Mouse (Mus musculus): ENCODE results near the gene Pla2g3. TPM values are rescaled to one million over a fixed set of nuclear protein-coding genes. Genes with fewer than 3 reads are reported as not detected.

Pla2g3 gene
- polyA plus RNA-seq, 1 experiment from 2014 or later: 2.2 TPM

DNA sequence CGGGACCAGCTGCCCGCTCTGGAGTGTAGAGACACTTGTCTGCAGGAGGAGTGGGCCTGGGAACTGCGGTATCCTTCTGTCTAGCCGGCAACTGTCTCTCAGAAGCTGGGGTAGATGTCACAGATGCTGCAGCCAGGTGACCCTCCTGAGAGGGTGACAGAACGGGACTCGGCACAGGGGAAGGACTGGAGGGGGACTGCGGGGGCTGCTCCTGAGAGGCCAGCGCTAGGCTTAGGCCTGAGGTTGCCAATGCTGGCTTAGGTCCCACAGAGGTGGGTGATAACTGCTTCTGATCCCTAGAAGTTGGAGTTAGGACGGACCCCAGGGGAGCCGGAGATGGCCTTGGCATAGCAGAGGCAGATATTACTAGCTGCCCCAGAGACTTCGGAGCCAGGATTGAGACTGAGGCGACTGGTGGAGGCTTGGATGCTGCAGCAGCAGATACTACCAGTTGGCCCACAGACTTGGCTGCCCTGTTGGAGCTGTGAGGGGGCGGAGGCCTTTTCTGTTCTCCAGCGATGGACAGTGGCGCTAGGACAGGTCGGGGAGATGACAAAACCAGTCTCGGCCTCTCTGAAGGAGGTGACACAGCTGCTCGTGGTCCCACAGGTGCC, 14.5 kb downstream of the Pla2g3 start:
- no peak overlapping the region for H3K4me3 ChIP-seq (ENCODE audit: low read depth, low read length)
- 88% methylated on average over 18 of the region's 18 CpGs for WGBS

DNA sequence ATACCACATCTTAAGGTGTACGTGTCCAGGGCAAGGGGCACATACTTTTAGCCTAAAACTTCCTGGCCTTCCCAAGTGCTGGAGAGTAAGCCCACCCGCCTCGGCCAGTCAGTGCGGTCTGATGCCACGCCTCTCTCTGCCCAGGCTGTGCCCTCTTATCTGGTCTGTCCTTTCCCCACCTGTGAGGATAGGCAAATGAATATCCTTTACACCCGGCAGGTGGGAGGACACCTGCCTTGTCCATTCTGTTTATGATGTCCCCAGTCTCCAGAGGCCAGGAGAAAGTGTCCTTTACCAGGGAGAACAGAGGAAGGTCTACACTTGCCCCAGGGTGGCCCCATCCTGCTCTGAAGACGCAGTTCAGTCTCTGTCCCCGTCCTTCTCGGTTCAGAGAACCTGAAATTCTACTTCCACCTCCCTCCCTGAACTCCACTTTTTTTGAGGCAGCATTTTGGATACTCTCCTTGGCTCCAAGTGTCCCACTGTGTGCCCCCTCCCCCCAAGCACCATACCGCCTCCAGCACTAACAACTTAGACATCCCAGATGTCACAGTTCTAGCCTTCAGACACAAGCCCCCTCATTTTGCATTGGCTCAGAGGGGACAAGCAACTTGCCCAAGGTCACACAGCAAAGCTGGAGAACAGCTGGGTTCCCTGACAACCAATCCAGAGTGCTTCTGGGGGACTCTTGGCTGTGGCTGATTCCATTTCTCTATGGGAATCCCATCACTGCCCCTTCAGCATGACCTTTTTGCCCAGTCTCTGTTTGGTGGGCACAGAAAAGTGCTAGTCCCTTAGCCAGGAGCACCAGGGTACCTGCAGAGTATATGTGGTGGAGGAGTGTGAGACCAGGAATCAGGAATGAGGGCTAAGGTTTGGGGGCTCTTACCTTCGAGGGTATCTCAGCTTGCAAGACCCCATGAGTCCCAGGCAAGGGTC, 15.9 kb downstream of the Pla2g3 start:
- Histone ChIP-seq H3K27ac (ENCODE audit: low read depth, low read length) (no peak overlapping the region), H3K27me3 (ENCODE audit: control insufficient read depth, insufficient read depth, low read length) (no peaks in the 10 kb centered on the region)
- WGBS: 71% methylated on average over 11 of the region's 11 CpGs

More for the DNA sequence above, 14.5 kb downstream of the Pla2g3 start:
- Histone ChIP-seq H3K4me2 (ENCODE audit: low read depth, low read length) (no peak overlapping the region), H3K36me3 (ENCODE audit: control insufficient read depth, insufficient read depth, low read length) (no peaks in the 10 kb centered on the region), H3K27me3 (ENCODE audit: control insufficient read depth, insufficient read depth, low read length) (no peaks in the 10 kb centered on the region), H3K27ac (ENCODE audit: low read depth, low read length) (no peak overlapping the region), H3K9ac (replicated peaks; ENCODE audit: low read depth, low read length) (no peak overlapping the region), H3K4me1 (ENCODE audit: control insufficient read depth, insufficient read depth, low read length) (no peaks in the 10 kb centered on the region), H3K9me3 (ENCODE audit: control insufficient read depth, low read length) (no peaks in the 10 kb centered on the region)
- ATAC-seq (ENCODE audit: low read depth): no peak

DNA sequence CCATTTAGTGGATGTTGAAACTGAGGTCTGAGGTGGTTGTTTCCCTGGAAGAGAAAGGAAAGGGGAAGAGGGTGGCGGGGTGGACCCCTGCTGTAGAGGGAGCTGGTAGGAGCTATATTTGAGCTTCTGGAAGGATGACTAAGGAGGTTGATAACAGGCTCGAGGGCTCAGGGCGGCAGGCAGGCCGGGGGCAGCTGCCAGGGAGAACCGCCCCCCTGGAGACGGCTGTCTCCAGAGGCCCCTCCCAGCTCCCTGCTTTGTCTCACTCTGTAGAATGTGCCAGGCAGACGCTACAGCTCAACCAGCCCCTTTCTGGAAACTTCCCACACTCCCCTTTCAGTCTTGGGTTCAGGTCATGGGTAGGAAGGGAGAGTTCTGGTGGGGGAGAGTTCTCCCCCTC, 20.1 kb downstream of the Pla2g3 start:
- no peaks in the 10 kb centered on the region for H3K36me3 ChIP-seq (ENCODE audit: control insufficient read depth, insufficient read depth, low read length)
- no peak overlapping the region for H3K4me2 ChIP-seq (ENCODE audit: low read depth, low read length)
- WGBS: 59% methylated on average over 7 of the region's 7 CpGs
- no peaks in the 10 kb centered on the region for H3K27me3 ChIP-seq (ENCODE audit: control insufficient read depth, insufficient read depth, low read length)
- no peak overlapping the region for H3K4me3 ChIP-seq (ENCODE audit: low read depth, low read length)
- no peaks in the 10 kb centered on the region for H3K9me3 ChIP-seq (ENCODE audit: control insufficient read depth, low read length)
- no peak overlapping the region for H3K27ac ChIP-seq (ENCODE audit: low read depth, low read length)
- H3K4me1 ChIP-seq (ENCODE audit: control insufficient read depth, insufficient read depth, low read length): no peaks in the 10 kb centered on the region
- ATAC-seq (ENCODE audit: low read depth): no peak
- no peak overlapping the region for H3K9ac ChIP-seq (replicated peaks; ENCODE audit: low read depth, low read length)

More for the DNA sequence above, 15.9 kb downstream of the Pla2g3 start:
- Histone ChIP-seq H3K4me1 (ENCODE audit: control insufficient read depth, insufficient read depth, low read length) (no peaks in the 10 kb centered on the region), H3K9ac (replicated peaks; ENCODE audit: low read depth, low read length) (0 out of 2 replicates have a peak overlapping the region, but pooled peaks have one; percentile 46), H3K36me3 (ENCODE audit: control insufficient read depth, insufficient read depth, low read length) (no peaks in the 10 kb centered on the region), H3K4me2 (ENCODE audit: low read depth, low read length) (peak overlapping the region; percentile 32), H3K9me3 (ENCODE audit: control insufficient read depth, low read length) (no peaks in the 10 kb centered on the region), H3K4me3 (ENCODE audit: low read depth, low read length) (peak overlapping the region; percentile 25)
- ATAC-seq (ENCODE audit: low read depth): no peak

DNA sequence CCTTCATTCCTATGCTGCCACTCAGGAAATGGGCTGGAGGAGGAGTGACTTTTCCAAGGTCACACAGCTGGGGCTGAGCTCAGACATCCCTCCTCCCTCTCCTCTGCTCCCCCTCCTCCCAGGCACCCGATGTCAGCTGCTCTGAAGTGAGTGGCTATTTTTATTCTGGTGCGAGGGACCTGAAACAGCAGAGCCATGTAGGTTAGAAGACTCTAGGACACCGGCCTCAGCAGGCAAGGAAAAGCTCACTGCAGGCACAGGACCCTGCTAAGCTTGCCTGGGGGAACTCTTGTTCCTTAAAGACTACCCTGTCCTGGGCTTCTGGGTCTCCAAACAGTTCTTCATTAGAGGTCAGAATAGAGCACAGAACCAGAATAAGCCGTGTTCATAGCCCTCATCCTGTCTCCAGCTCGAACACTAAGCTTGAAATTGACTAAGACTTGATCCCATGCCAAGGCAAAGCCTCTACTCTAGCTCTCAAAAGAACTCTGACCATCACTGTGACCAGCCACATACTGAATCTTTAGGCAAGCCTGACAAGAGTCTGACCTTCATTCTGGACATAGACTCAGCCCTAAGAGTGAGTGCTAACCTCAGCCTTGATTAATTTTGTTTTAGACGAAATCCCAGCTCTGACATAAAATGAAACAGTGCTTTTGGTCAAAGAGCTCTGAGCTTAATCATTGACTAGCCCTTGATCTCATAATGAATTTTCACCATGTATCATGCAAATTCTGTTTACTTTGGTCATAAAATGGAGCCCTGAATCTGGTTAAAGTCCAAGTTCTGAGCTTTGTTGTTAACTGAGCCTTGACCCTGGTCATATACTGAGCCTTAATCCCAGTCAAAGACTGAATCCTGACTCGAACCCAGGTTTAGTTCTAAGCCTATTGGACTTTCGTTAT, 21.3 kb downstream of the Pla2g3 start:
- no peaks in the 10 kb centered on the region for H3K27me3 ChIP-seq (ENCODE audit: control insufficient read depth, insufficient read depth, low read length)
- WGBS: 74% methylated on average over 8 of the region's 8 CpGs
- H3K9me3 ChIP-seq (ENCODE audit: control insufficient read depth, low read length): no peaks in the 10 kb centered on the region
- H3K4me3 ChIP-seq (ENCODE audit: low read depth, low read length): no peak overlapping the region
- H3K4me1 ChIP-seq (ENCODE audit: control insufficient read depth, insufficient read depth, low read length): no peaks in the 10 kb centered on the region
- ATAC-seq (ENCODE audit: low read depth): no peak
- H3K36me3 ChIP-seq (ENCODE audit: control insufficient read depth, insufficient read depth, low read length): no peaks in the 10 kb centered on the region
- no peak overlapping the region for H3K4me2 ChIP-seq (ENCODE audit: low read depth, low read length)
- H3K9ac ChIP-seq (replicated peaks; ENCODE audit: low read depth, low read length): no peak overlapping the region
- no peak overlapping the region for H3K27ac ChIP-seq (ENCODE audit: low read depth, low read length)

DNA sequence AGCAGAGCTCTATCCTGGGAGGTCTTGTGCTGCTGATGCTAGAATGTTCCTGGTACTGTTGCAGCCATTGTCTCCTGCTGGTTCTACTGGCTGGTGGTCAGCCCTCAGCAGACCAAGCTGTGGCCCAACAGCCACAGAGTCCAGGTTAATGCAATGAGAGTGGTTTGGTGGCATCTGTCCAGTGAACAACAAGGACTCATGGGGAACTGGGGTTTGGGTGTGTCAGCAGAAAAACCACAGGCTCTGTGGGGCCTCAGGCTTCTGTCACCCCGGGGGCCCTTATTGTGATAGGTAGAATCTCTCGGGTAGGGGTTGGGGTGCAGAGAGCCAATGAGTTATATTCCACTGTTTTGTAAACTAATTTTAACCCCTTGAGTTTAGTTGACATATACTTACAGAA, 22.2 kb downstream of the Pla2g3 start:
- WGBS: 88% methylated on average over 2 of the region's 2 CpGs
- Histone ChIP-seq H3K9me3 (ENCODE audit: control insufficient read depth, low read length) (no peaks in the 10 kb centered on the region), H3K4me2 (ENCODE audit: low read depth, low read length) (no peak overlapping the region), H3K4me3 (ENCODE audit: low read depth, low read length) (no peak overlapping the region), H3K4me1 (ENCODE audit: control insufficient read depth, insufficient read depth, low read length) (0 out of 2 replicates have a peak, but pooled peaks cover 4% of the 10 kb centered on the region), H3K36me3 (ENCODE audit: control insufficient read depth, insufficient read depth, low read length) (no peaks in the 10 kb centered on the region), H3K27me3 (ENCODE audit: control insufficient read depth, insufficient read depth, low read length) (no peaks in the 10 kb centered on the region), H3K9ac (replicated peaks; ENCODE audit: low read depth, low read length) (no peak overlapping the region), H3K27ac (ENCODE audit: low read depth, low read length) (no peak overlapping the region)
- ATAC-seq (ENCODE audit: low read depth): no peak

DNA sequence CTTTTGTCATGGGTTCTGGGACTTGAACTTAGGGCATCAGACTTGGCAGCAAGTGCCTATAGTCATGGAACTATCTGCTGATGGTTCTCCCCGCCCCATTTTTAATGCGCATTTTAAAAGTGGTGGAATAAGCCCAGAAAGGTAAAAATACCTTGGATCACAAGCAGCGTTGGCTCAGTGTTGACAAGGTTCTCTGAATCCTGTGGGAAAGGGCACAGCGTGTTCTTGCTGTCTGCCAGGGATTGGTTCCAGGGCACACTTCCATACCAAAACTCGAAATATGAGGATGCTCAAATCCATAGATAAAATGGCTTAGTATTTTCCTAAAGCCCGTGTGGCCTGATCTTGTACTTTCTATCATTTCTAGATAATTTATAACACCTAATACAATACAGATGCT, 25.2 kb downstream of the Pla2g3 start:
- Histone ChIP-seq H3K27me3 (ENCODE audit: control insufficient read depth, insufficient read depth, low read length) (peaks cover 7% of the 10 kb centered on the region), H3K4me2 (ENCODE audit: low read depth, low read length) (no peak overlapping the region), H3K9me3 (ENCODE audit: control insufficient read depth, low read length) (no peaks in the 10 kb centered on the region), H3K36me3 (ENCODE audit: control insufficient read depth, insufficient read depth, low read length) (no peaks in the 10 kb centered on the region), H3K4me1 (ENCODE audit: control insufficient read depth, insufficient read depth, low read length) (peaks cover 19% of the 10 kb centered on the region; the same call in 1 of the 2 replicates), H3K27ac (ENCODE audit: low read depth, low read length) (no peak overlapping the region), H3K9ac (replicated peaks; ENCODE audit: low read depth, low read length) (no peak overlapping the region), H3K4me3 (ENCODE audit: low read depth, low read length) (no peak overlapping the region)
- WGBS: 87% methylated on average over 6 of the region's 6 CpGs
- no peak for ATAC-seq (ENCODE audit: low read depth)

DNA sequence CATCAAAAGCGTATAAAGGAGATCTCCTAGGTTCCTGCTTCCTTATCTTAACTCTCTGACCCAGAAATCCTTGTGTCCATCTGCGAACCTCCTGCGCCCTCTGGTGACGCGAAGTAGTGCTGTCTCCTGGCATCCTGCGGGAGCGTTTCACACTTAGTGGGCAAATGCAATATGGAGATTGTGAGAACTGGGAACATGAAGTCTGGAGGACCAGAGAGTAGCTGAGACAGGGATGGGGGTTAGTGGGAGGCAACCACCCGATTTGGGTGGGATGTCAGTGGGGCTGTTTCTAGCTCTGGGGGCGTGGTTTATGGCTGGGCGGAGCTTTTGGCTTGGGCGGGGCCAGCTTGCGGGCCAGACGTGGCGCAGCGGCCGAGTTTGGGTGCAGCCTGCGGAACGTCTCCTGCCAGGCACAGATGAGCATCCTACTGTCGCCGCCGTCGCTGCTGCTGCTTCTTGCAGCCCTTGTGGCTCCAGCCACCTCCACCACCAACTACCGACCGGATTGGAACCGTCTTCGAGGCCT, 26.5 kb downstream of the Pla2g3 start, which contains the start of gene Selenom:
TSS of gene Selenom (plus strand) at position 156 of the 526 bp plus-strand sequence.
- H3K4me3 ChIP-seq (ENCODE audit: low read depth, low read length): peak within 1 kb of the TSS; percentile 41
- H3K9ac ChIP-seq (replicated peaks; ENCODE audit: low read depth, low read length): peak within 1 kb of the TSS; percentile 48
- ATAC-seq (ENCODE audit: low read depth): peak; percentile 70
- no peaks in the 10 kb centered on the region for H3K36me3 ChIP-seq (ENCODE audit: control insufficient read depth, insufficient read depth, low read length)
- under 1% methylated on average over 26 of the region's 26 CpGs for WGBS
- no peaks in the 10 kb centered on the region for H3K9me3 ChIP-seq (ENCODE audit: control insufficient read depth, low read length)
- H3K4me2 ChIP-seq (ENCODE audit: low read depth, low read length): peak within 1 kb of the TSS; percentile 54
- peaks cover 19% of the 10 kb centered on the region; the same call in 1 of the 2 replicates for H3K4me1 ChIP-seq (ENCODE audit: control insufficient read depth, insufficient read depth, low read length)
- no peak within 1 kb of the TSS; the same call in 1 of the 2 replicates for H3K27ac ChIP-seq (ENCODE audit: low read depth, low read length)
- H3K27me3 ChIP-seq (ENCODE audit: control insufficient read depth, insufficient read depth, low read length): peaks cover 9% of the 10 kb centered on the region

DNA sequence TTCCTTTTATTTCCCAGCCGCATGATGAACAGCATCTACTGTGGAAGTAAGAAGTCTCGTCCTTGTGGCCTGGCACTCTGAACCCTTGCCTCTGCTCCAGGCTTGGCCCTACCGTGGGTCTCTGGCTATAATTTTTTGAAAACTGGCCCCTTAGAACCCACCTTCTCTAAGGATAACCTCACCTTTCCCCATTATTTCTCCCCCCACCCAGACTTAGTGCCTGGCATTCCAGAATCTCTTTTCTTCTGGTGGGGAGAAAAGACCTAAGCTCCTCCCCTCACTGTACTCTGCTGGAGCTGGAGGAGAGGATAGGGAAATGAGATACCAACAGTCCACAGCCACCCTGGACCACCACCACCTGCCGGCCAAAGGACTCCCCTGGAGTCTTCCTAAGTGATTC, 27.1 kb downstream of the Pla2g3 start:
- 13% methylated on average over 4 of the region's 4 CpGs for WGBS
- peak overlapping the region; percentile 54 for H3K4me2 ChIP-seq (ENCODE audit: low read depth, low read length)
- H3K27ac ChIP-seq (ENCODE audit: low read depth, low read length): no peak overlapping the region
- no peaks in the 10 kb centered on the region for H3K9me3 ChIP-seq (ENCODE audit: control insufficient read depth, low read length)
- peaks cover 9% of the 10 kb centered on the region for H3K27me3 ChIP-seq (ENCODE audit: control insufficient read depth, insufficient read depth, low read length)
- no peaks in the 10 kb centered on the region for H3K36me3 ChIP-seq (ENCODE audit: control insufficient read depth, insufficient read depth, low read length)
- peak overlapping the region; percentile 48; the same call in 1 of the 2 replicates for H3K9ac ChIP-seq (replicated peaks; ENCODE audit: low read depth, low read length)
- H3K4me1 ChIP-seq (ENCODE audit: control insufficient read depth, insufficient read depth, low read length): peaks cover 19% of the 10 kb centered on the region; the same call in 1 of the 2 replicates
- H3K4me3 ChIP-seq (ENCODE audit: low read depth, low read length): peak overlapping the region; percentile 41
- ATAC-seq (ENCODE audit: low read depth): peak; percentile 24; the same call in 1 of the 2 replicates

All from neural tube, embryonic 14.5 days (tissue).